Mouse (Mus musculus): Measurements from ENCODE around the gene Errfi1. TPM values are rescaled to one million over a fixed set of nuclear protein-coding genes. Genes with fewer than 3 reads are reported as not detected.

Gene Errfi1
- polyA plus RNA-seq, 1 experiment from 2014 or later = 60.3 TPM

GRCm38 (mm10) chr4:150889273-150889954 is 35.7 kb downstream of the Errfi1 start:
- Histone ChIP-seq H3K36me3 (no peaks in the 10 kb centered on the region), H3K4me2 (replicated peaks) (no peak overlapping the region; the same call in 1 of the 2 replicates), H3K4me3 (no peak overlapping the region), H3K9me3 (no peaks in the 10 kb centered on the region), H3K27ac (no peak overlapping the region), H3K9ac (no peak overlapping the region), H3K27me3 (replicated peaks) (0 out of 2 replicates have a peak, but pooled peaks cover 2% of the 10 kb centered on the region), H3K4me1 (peaks cover 9% of the 10 kb centered on the region; the same call in 1 of the 2 replicates)
- 43% methylated on average over 20 of the region's 20 CpGs for WGBS
- ATAC-seq (ENCODE audit: low FRiP score, low read depth) = no peak

DNA sequence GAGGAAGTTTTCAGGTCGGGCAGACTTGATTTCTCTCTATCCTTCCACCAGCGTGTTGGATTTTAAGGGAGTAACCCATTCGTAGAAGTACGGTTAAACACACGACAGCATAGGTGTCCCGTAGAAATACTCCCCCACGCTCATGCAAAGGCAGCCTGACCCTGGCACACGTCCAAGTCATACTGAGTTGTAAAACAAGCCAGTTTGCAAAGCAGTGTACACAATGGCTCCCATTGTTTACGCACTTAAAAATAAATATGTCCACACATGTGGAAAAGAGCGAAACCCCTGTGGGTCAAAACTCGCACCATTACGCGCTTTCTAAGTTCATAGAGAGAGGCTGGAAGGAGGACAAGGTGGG is 36.2 kb downstream of the Errfi1 start:
- Histone ChIP-seq H3K4me1 (peaks cover 9% of the 10 kb centered on the region; the same call in 1 of the 2 replicates), H3K27ac (no peak overlapping the region), H3K4me3 (no peak overlapping the region), H3K9ac (no peak overlapping the region), H3K36me3 (no peaks in the 10 kb centered on the region), H3K27me3 (replicated peaks) (0 out of 2 replicates have a peak, but pooled peaks cover 2% of the 10 kb centered on the region), H3K9me3 (no peaks in the 10 kb centered on the region), H3K4me2 (replicated peaks) (no peak overlapping the region; the same call in 1 of the 2 replicates)
- whole genome bisulfite sequencing = 58% methylated on average over 13 of the region's 13 CpGs
- no peak for ATAC-seq (ENCODE audit: low FRiP score, low read depth)

DNA sequence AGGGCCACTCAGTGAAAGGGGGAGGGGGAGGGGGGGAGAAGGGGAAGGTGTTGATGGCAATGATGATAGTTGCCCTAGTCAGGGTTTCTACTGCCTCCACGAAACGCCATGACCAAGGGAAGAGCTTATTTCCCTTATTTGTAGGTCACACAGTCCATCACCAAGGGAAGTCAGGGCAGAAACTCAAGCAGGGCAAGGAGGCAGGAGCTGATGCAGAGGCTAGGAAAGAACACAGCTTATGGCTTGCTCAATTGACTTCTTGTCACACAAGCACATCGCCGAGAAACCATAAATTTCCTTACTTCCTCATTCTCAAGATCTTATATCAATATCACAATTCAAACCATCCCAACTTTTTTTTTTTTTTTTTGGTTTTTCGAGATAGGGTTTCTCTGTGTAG is 37.6 kb downstream of the Errfi1 start:
- H3K4me2 ChIP-seq (replicated peaks) = no peak overlapping the region
- WGBS = 76% methylated on average over 5 of the region's 5 CpGs

DNA sequence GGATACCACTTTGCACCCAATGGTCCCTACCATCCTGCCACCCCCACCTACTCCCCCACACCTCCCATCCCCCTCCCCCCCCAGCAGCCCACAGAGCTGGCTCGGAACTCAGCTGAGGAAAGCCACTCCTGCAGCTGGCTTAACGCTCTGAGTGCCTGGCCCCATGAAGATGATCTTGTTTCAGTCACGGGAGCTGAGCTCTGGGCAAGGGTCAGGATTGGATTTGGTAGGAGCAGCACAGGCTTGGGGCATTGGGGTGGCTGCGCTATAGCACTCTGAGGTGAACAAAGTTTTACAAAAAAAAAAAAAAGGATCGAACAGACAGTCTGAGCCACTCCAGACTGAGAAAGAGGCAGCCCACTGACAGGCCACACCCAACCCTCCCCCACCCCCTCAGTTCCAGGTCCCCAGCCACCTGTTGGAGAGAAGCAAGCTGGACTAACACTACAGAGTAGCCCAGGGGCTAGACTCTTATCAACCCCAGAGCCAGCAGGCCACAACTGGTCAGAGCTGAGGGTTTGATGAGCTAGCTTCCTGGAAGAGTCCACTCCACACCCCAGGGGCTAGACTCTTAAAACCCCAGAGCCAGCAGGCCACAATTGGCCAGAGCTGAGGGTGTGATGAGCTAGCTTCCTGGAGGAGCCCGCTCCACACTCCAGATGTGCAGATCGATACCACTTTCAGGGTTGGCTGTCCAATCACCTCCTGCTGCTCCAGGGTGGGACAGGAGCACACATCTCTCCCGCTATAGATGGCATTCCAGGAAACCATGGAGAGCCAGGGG is 41.2 kb downstream of the Errfi1 start:
- H3K9me3 ChIP-seq = no peaks in the 10 kb centered on the region
- H3K4me2 ChIP-seq (replicated peaks) = no peak overlapping the region
- 0 out of 2 replicates have a peak, but pooled peaks cover 2% of the 10 kb centered on the region for H3K27me3 ChIP-seq (replicated peaks)
- no peak for ATAC-seq (ENCODE audit: low FRiP score, low read depth)
- WGBS = 77% methylated on average over 8 of the region's 8 CpGs
- H3K9ac ChIP-seq = no peak overlapping the region
- H3K27ac ChIP-seq = no peak overlapping the region
- H3K4me1 ChIP-seq = peaks cover 5% of the 10 kb centered on the region; the same call in 1 of the 2 replicates
- H3K4me3 ChIP-seq = no peak overlapping the region
- H3K36me3 ChIP-seq = peaks cover 40% of the 10 kb centered on the region

More for the DNA sequence above, 37.6 kb downstream of the Errfi1 start:
- H3K36me3 ChIP-seq = peaks cover 7% of the 10 kb centered on the region; the same call in 1 of the 2 replicates
- H3K9me3 ChIP-seq = no peaks in the 10 kb centered on the region
- H3K27me3 ChIP-seq (replicated peaks) = 0 out of 2 replicates have a peak, but pooled peaks cover 2% of the 10 kb centered on the region
- H3K27ac ChIP-seq = no peak overlapping the region
- no peak overlapping the region for H3K9ac ChIP-seq
- ATAC-seq (ENCODE audit: low FRiP score, low read depth) = no peak
- H3K4me1 ChIP-seq = peaks cover 9% of the 10 kb centered on the region; the same call in 1 of the 2 replicates
- H3K4me3 ChIP-seq = no peak overlapping the region

DNA sequence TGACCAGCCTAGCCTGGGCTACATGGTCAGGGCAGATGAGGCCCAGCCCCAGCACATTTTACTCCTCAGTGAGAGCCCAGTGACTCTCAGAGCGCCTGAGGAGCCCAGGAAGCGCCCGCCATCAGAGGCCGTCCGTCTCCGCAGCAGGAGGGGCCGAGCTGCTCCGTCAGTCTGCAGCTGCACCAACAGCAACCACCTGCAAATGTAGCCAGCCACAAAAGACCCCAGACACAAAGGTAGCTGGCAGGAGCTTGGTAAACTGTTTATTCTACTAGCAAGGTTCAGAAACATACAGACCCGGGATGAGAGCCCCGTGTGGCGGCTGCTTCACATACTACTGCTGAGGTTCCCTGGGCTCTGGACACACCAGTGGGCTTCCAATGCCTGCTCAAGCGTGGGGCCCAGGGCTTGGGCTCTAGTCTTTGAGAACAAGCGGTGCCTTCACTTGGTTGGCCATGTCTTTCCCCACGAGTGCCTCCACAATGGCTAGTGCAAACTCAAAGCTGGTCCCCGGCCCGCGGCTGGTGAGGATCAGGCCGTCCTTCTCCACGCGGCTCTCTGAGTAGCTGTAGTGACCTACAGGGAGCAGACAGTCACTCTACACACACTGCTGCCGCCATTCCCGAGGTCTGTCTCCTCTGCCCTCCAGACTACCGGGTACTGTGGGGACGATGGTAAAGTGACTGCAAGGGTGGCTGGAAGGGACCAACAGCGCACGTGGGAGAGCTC is 43.3 kb downstream of the Errfi1 start:
- no peak for ATAC-seq (ENCODE audit: low FRiP score, low read depth)
- no peak overlapping the region for H3K4me2 ChIP-seq (replicated peaks)
- no peak overlapping the region for H3K4me3 ChIP-seq
- H3K27ac ChIP-seq = no peak overlapping the region
- no peaks in the 10 kb centered on the region for H3K9me3 ChIP-seq
- H3K27me3 ChIP-seq (replicated peaks) = no peaks in the 10 kb centered on the region
- H3K36me3 ChIP-seq = peaks cover 59% of the 10 kb centered on the region
- H3K4me1 ChIP-seq = no peaks in the 10 kb centered on the region
- WGBS = 92% methylated on average over 26 of the region's 26 CpGs
- no peak overlapping the region for H3K9ac ChIP-seq

DNA sequence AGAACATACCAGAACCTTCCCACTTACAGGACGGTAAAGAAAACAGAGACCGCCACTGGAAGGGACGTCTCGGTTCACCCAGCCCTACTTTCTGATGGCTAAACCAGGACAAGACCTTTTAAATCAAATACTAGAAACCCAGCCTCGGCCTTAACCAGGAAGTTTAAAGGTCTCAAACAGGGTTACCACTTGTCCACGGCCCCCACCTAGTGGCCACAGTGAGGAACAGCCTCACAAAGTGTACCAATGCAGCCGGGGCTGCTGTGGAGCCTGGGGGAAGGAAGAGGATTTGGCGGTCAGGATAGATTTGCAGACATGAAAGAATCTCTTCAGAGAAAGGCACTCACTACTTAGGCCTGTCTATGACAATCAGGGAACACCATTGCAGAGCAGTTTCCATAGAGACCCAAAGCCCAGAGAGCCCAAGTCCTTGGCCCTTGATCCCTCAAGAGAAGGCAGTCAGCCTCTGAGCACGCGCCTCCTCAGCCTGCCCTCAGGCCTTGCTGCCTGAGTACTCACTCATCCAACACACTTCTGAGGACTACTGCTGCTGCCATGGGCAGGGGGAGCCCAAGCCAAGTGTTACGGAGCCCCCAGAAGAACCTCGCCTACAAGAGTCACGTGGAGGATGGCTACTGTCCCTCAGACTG is 45.1 kb downstream of the Errfi1 start:
- Histone ChIP-seq H3K4me1 (no peaks in the 10 kb centered on the region), H3K4me3 (no peak overlapping the region), H3K27me3 (replicated peaks) (no peaks in the 10 kb centered on the region), H3K9ac (no peak overlapping the region), H3K27ac (no peak overlapping the region), H3K36me3 (peaks cover 77% of the 10 kb centered on the region), H3K4me2 (replicated peaks) (no peak overlapping the region), H3K9me3 (no peaks in the 10 kb centered on the region)
- ATAC-seq (ENCODE audit: low FRiP score, low read depth) = peak; percentile 41; the same call in 1 of the 2 replicates
- WGBS = 62% methylated on average over 13 of the region's 13 CpGs

- Histone ChIP-seq H3K4me1 (no peaks in the 10 kb centered on the region), H3K27ac (no peak overlapping the region), H3K36me3 (peaks cover 88% of the 10 kb centered on the region), H3K4me2 (replicated peaks) (no peak overlapping the region), H3K4me3 (no peak overlapping the region), H3K27me3 (replicated peaks) (no peaks in the 10 kb centered on the region), H3K9ac (no peak overlapping the region), H3K9me3 (no peaks in the 10 kb centered on the region)
- 95% methylated on average over 13 of the region's 13 CpGs for WGBS
- ATAC-seq (ENCODE audit: low FRiP score, low read depth) = no peak
These were observed 46.8 kb downstream of the Errfi1 start for GRCm38 (mm10) chr4:150900486-150900885.

GRCm38 (mm10) chr4:150901651-150902050 is 47.9 kb downstream of the Errfi1 start:
- Histone ChIP-seq H3K4me3 (no peak overlapping the region), H3K36me3 (peaks cover 84% of the 10 kb centered on the region), H3K27me3 (replicated peaks) (no peaks in the 10 kb centered on the region), H3K27ac (no peak overlapping the region), H3K9me3 (no peaks in the 10 kb centered on the region), H3K9ac (no peak overlapping the region), H3K4me1 (no peaks in the 10 kb centered on the region), H3K4me2 (replicated peaks) (no peak overlapping the region)
- WGBS = 58% methylated on average over 9 of the region's 9 CpGs
- no peak for ATAC-seq (ENCODE audit: low FRiP score, low read depth)

GRCm38 (mm10) chr4:150902062-150902461 is 48.3 kb downstream of the Errfi1 start:
- no peaks in the 10 kb centered on the region for H3K4me1 ChIP-seq
- H3K4me2 ChIP-seq (replicated peaks) = no peak overlapping the region
- H3K27ac ChIP-seq = no peak overlapping the region
- peaks cover 84% of the 10 kb centered on the region for H3K36me3 ChIP-seq
- no peaks in the 10 kb centered on the region for H3K9me3 ChIP-seq
- H3K27me3 ChIP-seq (replicated peaks) = no peaks in the 10 kb centered on the region
- ATAC-seq (ENCODE audit: low FRiP score, low read depth) = no peak
- WGBS = 89% methylated on average over 12 of the region's 12 CpGs
- H3K4me3 ChIP-seq = no peak overlapping the region
- H3K9ac ChIP-seq = no peak overlapping the region

DNA sequence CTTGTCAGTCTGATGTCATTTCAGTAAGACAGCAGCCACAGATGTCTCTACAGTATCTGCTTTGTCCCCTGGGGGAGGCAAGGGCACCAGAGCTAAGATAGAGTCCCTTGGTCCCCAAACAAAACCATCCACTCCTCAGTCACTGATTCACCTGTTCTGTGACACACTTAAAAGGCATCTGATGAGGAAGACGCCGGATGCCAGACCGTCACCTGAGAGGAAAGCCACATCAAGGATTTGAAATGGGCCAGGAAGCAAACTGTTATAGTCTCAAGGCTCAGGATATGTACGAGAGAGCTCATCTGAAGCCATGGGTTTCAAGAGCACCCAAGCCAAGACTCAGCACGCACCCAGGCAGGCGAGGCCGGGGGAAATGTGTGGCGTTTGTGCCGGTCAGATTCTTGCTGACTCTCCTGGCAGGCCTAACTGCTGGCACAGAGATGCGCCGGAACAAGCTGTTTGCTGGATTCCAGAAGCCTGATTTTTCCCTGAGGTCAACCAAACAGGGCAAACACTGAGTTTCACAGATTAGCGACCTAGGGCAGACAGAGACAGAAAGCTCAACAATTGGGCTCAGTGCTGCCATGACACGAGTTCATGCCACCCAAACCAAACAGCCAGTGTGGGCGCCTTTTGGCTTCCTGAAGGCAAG is 49.5 kb downstream of the Errfi1 start:
- Histone ChIP-seq H3K9ac (no peak overlapping the region), H3K27me3 (replicated peaks) (no peaks in the 10 kb centered on the region), H3K4me3 (no peak overlapping the region), H3K4me1 (no peaks in the 10 kb centered on the region; the same call in 1 of the 2 replicates), H3K36me3 (peaks cover 77% of the 10 kb centered on the region), H3K9me3 (no peaks in the 10 kb centered on the region), H3K4me2 (replicated peaks) (no peak overlapping the region), H3K27ac (no peak overlapping the region)
- 94% methylated on average over 14 of the region's 14 CpGs for WGBS
- no peak for ATAC-seq (ENCODE audit: low FRiP score, low read depth)

- no peak overlapping the region for H3K27ac ChIP-seq
- H3K4me3 ChIP-seq = no peak overlapping the region
- H3K27me3 ChIP-seq (replicated peaks) = no peaks in the 10 kb centered on the region
- no peak for ATAC-seq (ENCODE audit: low FRiP score, low read depth)
- peaks cover 43% of the 10 kb centered on the region for H3K36me3 ChIP-seq
- H3K9me3 ChIP-seq = no peaks in the 10 kb centered on the region
- H3K4me1 ChIP-seq = peaks cover 3% of the 10 kb centered on the region
- H3K4me2 ChIP-seq (replicated peaks) = no peak overlapping the region
- WGBS = 93% methylated on average over 8 of the region's 8 CpGs
- no peak overlapping the region for H3K9ac ChIP-seq
These were observed 53.4 kb downstream of the Errfi1 start for GRCm38 (mm10) chr4:150907099-150907498.
